Mouse (Mus musculus): Measurements from ENCODE around the gene Gm20388.

DNA sequence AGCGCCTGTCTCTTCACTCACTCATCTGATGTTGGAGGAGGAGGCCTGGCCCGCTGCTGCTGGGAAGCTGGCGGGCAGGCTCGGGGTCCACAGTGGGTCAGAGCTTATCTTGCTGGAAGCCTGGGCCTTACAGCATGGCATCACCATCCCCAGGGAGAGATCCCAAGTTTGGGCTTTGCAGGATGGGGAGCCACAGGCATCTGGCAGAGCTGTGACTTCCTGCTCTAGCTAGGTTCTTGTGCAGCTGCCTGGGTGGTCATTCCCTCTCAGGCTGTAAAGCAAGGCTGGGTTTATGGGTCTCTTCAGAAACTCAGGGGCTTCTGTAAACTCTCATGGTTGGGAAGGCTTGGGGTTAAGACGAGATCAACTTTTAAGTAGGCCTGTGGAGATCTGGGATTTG is 2169.7 kb downstream of the Gm20388 start:
- TF ChIP-seq POLR2A (IDR thresholded peaks at IDR 0.05; ENCODE audit: extremely low read depth, insufficient read depth, low read length): no peak
- no peak for TF ChIP-seq CTCF (IDR thresholded peaks at IDR 0.05; ENCODE audit: extremely low read depth, insufficient read depth, low read length)

Measured in cortical plate, adult 2 months (tissue).